Mouse (Mus musculus) thymus, adult 18-20 months (tissue): ENCODE data around the gene Ttc34.

Experiments
- DNase-seq, 2 experiments: peaks; one replicate each; pipeline ENCODE4 v3.0.0; 2022; ENCODE audit warnings: mixed read lengths in 2 of 2

The Ttc34 gene

DNA sequence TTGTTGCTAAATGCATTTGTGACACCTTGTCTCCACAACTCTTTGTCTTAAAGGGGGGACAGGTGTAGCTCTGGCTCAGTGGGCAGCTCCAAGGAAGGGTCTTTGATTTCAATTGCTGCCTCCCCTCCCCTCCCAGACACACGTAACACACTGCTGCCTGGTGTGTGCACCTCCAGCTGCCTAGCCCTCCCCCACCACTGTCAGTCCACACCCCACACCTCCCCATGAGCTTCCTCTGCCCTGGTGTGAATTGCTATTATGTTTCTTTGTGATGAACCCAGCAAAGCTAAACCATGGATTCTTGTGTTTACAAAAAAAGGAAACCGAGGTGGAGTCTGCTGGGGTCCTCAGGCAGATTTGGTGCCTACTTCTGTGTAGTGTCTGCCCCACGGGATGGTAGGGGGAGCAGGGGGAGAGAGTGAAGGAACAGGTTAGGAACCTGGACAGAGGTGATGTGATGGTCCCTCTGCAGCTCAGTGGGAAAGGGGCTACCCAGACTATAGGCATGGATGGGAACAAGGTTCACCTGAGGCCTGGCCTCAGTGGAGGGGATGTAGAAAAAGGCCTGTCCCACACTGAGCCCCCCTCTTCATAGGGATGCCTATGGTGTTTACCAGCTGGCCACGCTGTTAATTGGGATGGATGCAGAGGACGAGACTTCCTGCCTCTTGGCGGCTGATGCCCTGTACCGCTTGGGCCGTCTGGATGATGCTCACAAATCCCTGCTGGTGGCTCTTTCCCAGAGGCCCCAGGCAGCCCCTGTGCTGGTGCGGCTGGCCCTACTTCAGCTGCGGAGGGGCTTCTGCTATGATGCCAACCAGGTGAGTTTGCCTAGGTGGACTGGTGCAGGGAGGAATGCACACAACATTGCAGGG, 20.3 kb downstream of the Ttc34 start:
- no peak for DNase-seq

DNA sequence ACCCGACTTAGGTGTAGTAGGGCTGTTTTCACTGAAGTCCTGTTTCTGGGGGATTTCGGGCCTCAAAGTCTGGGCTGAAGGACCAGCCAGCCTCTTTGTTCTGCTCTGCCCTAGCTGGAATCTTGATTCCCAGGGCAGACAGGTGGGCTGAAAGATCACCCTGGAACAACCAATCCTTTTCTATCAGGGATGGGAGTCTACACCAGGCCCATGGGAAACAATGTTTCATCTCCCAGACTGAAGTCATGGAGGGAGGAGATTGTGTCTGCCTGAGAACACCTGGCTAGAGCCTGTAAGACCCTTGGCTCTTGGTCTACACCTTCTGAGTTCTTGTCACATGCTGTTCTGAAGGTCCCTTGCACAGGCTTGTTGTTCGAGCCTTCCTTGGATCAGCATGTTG, 21.3 kb downstream of the Ttc34 start:
- DNase-seq = no peak

DNA sequence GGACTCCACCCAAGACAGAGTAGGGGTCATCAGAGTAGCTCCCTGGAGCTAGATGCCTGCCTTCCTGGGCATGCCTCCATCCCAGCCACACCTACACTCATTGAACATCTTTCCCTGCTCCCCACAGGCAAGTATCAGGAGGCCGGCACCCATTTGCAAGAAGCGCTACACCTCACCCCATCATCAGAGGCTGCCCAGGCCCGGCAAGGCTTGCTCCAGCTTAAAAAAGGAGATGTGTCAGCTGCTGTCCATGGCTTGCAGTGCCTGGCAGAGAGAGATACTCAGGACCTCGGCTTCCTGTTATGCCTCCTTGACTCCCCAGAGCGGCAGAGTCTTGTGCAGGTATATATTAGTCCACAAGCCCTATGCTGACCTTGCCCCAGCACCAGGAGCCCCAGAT, 24.7 kb downstream of the Ttc34 start:
- DNase-seq = no peak

DNA sequence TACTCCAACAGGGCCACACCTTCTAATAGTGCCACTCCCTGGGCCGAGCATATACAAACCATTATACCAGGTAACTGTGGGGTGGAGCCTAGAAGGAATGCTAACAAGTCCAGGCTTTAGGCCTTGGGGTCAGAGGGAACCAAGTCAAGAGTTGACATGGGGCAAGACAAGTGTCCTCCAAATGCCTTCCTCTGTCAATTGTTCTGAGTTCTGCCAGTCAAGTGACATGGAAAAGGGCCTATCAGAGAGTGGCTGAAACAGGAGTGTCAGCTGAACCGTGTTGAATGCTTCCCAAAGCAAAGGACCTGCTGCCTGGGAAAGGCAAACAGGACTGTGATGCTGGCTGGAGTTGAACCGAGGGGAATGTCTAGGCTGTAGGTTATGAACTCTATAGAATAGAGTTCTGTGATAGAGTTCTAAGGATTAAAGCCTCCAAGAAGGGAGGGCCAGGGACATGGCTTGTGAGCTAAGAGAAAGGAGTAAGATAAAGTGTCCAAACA, 26.2 kb downstream of the Ttc34 start:
- no peak for DNase-seq

DNA sequence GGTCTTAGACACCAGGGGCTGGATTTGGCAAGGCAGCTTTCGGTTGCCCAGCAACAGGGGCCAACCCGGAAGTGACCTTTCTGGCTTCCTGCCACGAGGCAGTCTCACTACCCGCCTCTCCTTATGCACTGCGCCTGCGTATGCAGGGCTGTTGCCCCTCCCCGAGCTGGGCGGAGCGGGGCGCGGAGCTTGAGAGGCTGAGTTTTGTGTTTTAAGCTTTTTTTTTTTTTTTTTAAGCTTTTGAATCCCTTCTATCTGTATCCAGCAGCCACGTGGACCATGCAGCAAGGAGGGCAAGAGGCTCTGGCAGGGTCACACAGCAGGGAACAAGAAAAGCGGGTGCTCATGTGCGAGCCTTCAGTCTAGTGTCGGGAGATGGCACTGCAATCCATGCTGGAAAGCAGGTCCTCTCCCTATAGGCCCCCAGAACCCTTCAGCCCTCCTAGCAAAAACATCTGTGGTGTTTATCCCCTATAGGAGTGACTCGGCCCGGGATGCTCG, 27.1 kb downstream of the Ttc34 start:
- peak; percentile 75 to 81 for DNase-seq

DNA sequence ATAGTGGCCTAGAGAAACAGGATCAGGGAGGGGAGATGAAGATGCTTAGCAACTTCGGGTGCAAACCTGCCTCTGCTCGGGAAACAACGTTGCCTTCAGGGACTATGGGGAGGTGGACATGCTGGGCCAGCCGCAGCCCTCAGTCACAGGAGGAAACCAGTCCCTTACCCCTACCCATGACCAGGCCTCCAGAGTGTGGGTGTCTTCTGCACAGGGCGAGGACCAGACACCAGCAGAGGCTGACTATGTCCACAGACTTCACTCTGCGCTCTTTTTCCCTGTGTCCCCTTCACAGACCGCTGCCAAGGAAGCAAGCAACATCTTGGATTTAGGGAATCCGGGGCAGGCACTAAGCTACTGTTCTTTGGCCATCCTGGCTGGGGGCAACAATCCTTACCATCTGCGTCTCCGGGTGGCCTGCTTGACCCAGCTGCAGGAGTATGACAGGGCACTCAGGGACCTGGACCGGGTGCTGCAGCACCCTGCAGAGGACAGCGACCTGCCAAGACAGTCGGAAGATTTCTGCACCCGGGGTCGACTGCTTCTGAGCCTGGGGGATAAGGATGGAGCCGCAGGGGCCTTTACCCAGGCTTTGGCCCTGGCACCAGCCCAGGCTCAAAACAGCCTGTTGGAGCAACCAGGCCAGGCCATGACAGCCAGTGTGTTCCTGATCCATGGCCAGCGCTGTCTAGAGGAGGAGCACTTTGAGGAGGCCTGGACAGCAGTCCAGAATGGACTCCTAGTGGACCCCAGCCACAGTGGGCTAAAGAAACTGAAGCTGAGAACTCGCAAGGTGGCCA, 27.9 kb downstream of the Ttc34 start:
- DNase-seq = no peak

DNA sequence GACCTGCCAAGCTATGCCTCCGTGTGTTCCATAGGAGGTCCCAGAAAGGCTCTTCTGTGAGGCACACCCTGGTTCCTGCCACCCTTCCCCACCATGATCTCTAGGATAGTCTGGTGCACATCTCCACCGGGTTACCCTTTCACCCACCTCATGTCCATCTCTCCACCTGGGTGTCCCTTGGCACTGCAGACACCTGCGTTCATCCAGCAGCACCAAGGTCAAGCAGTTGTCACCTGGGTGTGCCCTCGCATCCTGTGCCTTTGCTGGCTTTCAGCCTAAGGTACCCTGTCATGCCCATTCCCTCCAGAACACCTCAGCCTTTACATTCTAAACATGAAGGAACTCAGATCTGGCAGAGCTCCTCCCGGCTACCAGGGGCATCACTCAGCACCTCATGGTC, 29.1 kb downstream of the Ttc34 start:
- no peak for DNase-seq

DNA sequence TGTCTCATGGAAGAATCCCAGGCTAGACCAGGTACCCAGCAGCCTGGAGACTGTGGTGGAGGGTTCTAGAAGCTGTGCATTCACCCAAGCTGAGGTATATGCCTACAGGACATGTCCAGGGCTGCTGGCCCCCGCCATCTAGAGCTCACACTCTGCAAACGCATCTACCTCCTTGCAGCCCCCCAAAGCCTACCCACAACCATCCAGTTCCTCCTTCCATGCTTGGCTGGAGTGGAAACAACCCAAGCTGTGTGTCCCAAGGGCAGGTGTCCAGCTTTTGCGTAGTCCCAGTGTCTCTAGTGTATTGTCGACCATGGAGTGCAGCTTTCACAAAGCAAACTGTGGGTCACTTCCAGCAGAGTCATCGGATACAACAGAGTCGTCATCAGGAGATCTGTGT, 30.0 kb downstream of the Ttc34 start:
- no peak for DNase-seq

DNA sequence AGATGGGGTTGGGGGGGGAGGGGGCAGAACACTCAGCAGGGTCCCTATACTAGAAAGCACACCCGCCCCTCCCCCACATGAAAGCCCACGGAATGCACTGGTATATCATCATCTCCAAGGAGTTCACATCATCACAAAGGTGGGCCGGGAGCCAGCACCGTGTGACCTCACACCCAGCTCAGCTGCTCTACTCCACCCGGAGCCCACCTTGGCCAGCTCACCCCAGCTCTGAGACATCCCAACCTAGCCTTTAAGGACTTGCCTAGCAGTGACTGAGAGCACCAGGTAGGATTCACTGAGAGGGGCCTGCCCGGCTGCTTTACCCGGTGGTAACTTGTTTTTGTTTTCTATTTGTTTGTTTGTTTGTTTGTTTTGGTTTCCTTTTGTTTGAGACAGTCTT, 32.2 kb downstream of the Ttc34 start, which contains the start of gene Mmel1:
Gene Mmel1, plus strand, starts transcription at position 146 of the 400 bp plus-strand sequence.
- no peak for DNase-seq

DNA sequence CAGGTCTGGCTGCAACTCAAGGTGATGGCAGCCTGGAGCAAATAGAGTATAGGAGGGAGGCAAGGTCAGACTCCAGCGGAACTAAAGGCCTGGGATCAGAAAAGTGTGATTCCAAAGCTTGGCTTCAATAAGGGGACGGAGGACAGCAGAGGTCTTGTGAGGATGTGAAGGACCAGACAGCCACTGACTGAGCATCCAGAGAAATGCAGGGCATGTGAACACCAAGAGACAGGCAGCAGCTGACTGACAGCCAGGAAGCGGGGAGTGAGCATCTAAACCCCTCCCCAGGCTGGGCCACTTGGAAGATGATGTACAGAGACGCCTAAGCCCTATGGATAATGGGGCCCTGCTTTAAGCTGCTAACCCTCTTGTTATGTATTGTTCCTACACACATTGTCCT, 33.5 kb downstream of the Ttc34 start:
- DNase-seq = no peak

DNA sequence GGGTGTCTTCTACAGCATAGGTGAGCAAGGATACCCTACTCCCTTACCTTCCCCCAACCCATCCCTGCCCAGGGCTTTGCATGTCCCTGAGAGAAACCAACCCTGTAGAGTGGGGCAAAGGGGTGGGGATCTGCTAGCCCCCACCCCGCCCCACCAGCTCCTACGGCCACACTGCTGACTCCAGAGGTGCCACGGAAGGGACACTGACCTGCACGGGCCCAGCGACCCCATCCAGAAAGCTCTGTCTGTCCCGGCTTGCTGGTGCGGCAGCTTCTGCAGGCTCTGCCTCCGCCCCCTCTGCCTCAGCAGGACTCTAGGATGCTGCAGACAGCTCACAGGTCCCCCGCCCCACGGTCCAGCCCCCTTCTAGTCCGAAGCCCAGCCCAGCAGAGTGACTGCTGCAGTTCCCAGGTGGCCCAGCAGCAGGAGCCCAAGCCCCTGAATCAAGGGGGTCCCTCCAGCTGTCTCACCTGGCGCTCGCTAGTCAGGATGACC, 34.5 kb downstream of the Ttc34 start:
- DNase-seq = no peak

DNA sequence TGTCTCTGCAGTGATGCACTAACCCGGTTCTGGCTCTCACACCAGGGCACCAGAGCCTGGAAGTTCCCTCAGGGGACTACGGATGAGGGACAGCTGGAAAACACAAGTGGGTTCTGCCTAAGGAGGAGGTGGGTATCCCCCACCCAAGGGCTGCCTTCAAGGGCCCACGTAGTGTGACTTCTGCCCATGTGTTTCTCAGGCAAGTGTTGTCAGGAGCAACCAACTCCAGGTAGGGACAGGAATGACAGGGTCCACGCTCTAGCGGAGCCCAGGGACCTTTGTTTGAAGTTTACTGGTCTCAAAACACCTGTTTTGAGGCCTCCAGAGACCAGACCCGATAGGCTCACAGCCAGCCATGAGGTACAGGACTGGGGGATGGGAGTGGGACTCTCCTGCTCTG, 35.9 kb downstream of the Ttc34 start:
- DNase-seq = no peak

DNA sequence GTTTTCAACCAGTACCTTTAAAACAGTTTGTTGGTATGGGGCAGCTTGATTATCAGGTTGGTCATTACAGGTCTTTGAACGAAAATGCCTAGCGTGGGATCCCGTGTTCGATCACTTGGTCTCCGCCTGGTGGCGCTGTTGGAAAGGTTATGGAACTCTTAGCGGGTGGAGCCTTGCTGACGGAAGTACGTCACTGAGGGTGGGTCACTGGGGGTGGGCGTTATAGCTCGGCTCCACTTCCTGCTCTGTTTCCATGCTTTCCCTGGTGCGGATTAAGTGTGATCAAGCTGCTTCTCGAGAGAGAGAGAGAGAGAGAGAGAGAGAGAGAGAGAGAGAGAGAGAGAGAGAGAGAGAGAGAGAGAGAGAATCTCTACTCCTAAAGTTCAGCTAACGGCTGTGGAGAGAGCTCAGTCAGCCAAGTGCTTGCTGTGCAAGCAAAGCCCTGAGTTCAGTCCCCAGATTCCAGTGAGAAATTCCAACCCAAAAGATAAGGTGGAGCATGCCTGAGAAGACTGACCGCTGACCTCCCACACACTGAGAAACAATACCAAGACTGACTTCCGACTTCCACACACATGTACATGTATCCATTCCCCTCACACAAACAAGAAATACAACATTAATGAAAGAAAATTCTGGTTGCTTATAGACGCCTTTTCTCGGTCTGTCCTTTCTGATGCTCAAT, 40.7 kb downstream of the Ttc34 start:
- peak; percentile 71 to 78 for DNase-seq

DNA sequence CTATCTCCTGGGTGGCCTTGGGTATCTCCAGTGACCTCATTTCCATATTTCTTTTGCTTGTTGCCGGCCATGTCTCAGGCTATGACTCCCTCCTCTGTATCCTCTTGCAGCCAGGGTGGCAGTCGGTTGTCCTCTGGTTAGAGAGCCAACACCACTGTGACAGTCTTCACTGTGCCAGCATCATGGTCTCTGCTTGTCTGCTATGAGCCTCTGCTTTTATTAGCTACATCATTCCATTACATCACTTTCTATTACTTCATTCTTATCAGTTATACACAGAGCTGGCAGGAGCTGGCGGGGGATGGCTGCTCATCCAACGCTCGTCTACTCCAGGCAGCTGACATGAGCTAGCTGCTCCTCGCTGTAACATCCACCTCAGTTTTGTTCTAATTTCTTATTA, 43.5 kb downstream of the Ttc34 start:
- DNase-seq = no peak

DNA sequence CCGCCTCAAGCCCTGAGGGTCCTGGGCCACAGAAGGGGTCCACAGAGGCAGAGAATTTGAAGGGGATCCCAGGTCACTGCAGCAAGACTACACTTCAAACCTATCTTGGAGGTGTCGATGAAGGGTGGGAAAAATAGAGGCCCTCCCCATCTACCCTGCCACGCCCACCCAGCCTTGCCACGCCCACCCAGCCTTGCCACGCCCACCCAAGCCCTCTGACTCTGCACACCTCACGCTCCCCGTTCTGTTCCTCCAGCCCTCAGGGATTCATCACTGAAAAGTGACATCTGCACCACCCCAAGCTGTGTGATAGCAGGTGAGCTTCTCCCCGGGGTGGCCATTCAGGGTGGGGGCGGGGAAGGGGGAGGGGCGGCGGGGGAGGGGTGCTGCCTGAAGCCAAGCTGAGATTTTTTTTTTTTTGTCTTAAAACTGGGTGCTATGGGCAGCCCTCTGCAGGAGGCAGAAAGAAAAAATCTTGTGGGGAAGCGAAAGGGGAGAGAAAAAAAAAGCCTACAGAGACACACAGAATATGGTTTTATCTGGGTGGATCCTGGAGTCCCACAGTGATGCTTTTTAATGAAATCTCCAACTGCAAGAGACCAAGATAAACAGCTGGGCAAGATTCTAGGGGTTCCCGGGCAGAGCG, 44.9 kb downstream of the Ttc34 start:
- DNase-seq = no peak

DNA sequence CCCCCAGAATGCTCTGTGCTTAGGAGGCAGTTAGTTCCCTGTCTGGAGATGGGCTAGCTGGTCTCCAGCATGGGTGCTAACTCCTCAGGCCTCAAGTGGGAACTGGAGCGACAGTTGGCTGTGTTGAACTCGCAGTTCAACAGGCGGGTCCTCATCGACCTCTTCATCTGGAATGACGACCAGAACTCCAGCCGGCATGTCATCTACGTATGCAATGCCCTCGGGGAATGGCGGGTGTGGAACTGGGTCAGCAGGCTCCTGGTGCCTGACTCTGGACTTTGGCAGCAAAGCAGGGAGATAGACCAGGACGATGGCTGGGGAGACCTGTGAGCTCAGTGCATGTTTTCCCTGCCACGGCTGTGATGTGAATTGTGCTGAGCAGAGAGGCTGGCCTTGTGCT, 48.2 kb downstream of the Ttc34 start:
- DNase-seq = no peak

DNA sequence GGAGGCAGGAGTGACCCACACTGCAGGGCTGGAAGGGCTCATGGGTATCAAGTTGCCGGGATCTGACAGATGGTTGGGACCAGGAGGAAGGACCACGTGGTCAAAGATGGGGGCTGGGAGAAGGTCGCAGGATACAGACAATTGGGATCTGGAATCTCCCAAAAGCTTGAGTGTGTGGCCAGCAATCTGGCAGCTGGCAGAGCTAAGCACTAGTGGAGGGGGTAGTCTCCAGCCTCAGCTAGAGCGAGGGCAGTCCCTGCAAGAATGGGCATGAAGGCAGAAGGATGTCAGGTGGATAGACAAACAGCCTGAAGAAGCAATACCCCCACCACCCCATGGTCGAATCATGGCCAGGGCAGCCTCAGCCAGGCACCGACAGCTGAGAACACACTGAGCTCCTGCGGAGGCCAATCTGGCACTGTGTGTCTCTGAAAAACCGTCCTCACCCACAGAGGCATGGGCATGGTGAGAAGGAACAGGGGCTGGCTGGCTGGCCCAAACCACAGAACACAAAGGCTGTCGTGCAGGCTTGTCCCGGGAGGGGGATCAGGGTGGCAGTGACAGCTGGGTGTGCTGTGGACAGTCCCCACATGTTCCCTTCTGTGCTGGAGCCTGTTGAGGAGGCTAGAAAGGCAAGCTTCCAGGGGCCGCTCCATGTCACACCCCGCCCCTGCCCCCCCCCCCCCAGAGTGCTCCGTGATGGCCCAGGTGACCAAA, 49.8 kb downstream of the Ttc34 start:
- no peak for DNase-seq

DNA sequence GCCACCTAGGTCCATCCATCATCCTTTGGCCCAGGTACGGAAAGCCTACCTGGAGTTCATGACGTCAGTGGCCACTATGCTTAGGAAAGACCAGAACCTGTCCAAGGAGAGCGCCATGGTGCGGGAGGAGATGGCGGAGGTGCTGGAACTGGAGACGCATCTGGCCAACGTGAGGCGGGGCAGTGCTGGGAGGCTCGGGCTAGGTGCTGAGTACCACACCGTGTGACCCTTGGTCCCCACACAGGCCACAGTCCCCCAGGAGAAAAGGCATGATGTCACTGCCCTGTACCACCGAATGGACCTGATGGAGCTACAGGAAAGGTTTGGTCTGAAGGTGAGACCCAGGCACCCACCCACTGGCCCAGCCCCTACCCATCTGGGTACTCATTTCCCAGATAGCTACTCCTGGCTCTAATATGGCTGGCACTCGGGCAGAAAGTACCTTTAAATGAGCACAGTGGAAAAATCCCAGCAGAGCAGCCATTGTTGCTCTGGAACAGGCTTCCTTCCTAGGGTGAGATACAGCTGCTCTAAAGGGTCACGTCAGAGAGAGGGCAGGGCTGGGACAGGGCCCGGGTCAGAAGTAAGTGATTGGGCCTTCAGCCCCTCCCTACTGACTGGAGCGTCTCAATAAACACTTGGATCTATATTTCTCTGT, 50.5 kb downstream of the Ttc34 start:
- DNase-seq = no peak

DNA sequence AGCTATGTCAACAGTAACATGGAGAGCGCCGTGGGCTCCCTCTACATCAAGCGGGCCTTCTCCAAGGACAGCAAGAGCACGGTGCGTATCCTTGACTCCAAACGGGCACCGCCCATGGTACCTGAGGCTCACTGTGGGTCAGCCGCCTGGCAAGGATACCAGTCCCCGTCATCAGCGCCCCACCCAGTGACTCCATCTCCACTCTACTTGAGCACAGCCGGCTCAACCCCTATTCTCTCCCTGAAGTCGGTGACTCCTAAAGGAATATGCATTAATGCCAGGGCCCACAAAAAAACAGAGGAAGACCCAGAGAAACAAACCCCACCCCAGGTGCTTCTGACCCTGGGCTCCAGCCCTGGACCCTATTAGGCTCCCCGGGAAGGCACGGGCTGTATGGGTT, 53.6 kb downstream of the Ttc34 start:
- DNase-seq = no peak

DNA sequence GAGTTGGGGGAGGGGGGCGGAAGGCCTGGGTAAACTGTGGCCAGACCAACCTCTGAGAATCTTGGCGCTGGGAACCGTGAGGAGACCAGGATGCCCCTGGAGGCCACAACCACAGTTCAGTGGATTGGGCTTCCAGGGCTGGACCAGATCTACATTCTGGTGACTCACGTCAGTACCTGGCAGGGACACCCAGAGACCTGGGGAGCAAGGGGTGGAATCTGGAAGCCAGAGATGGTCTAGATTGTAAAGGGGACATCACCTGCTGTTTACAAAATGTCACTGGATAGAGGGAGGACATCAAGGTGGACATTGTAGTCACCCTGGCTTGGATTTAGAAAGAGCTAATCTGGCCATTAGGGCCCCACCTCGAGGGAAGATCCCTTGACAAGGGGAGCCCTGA, 58.3 kb downstream of the Ttc34 start:
- DNase-seq = no peak
